Mouse (Mus musculus) limb, embryonic 14.5 days (tissue): ENCODE data around the gene Samd13. TPM values are rescaled to one million over a fixed set of nuclear protein-coding genes. Genes with fewer than 3 reads are reported as not detected.

Experiments
- ATAC-seq: fragments of 200-750 bp; cut with Nextera tagmentation; 2 replicates; pipeline ENCODE4 v1.8.0; 2017; ENCODE audit warnings: low read depth, moderate number of reproducible peaks, moderate TSS enrichment; ENCODE audit not compliant: low FRiP score
- DNase-seq: peaks from one replicate; pipeline ENCODE4 v3.0.0-alpha.2; 2015; ENCODE audit warnings: low spot score
- H3K27ac ChIP-seq: fragments of 300-500 bp; sonication (generic); replicated peaks from 2 replicates; pipeline ENCODE4 v1.5.1; 2014; ENCODE audit warnings: low read depth, mild to moderate bottlenecking, low read length, moderate library complexity, mixed read lengths
- H3K27me3 ChIP-seq: fragments of 300-500 bp; sonication (generic); 2 replicates; pipeline ENCODE4 v1.6.1; 2014; ENCODE audit warnings: low read length, mixed read lengths; ENCODE audit not compliant: control insufficient read depth, insufficient read depth
- H3K36me3 ChIP-seq: fragments of 300-500 bp; sonication (generic); 2 replicates; pipeline ENCODE4 v1.6.1; 2014; ENCODE audit warnings: mild to moderate bottlenecking, low read length, moderate library complexity, mixed read lengths; ENCODE audit not compliant: control insufficient read depth, insufficient read depth
- H3K4me1 ChIP-seq: fragments of 300-500 bp; sonication (generic); 2 replicates; pipeline ENCODE4 v1.6.1; 2014; ENCODE audit warnings: antibody characterized with exemption, low read length, mixed read lengths; ENCODE audit not compliant: control insufficient read depth, insufficient read depth
- H3K4me2 ChIP-seq: fragments of 300-500 bp; sonication (generic); replicated peaks from 2 replicates; pipeline ENCODE4 v1.6.1; 2014; ENCODE audit warnings: low read depth, mild to moderate bottlenecking, low read length, moderate library complexity; ENCODE audit not compliant: severe bottlenecking
- H3K4me3 ChIP-seq: fragments of 300-500 bp; sonication (generic); replicated peaks from 2 replicates; pipeline ENCODE4 v1.5.1; 2014; ENCODE audit warnings: low read length
- H3K9ac ChIP-seq: fragments of 300-500 bp; sonication (generic); 2 replicates; pipeline ENCODE4 v1.6.1; 2014; ENCODE audit warnings: mild to moderate bottlenecking, low read depth, low read length, moderate library complexity; ENCODE audit not compliant: severe bottlenecking
- H3K9me3 ChIP-seq: fragments of 300-500 bp; sonication (generic); 2 replicates; pipeline ENCODE4 v1.6.1; 2016; ENCODE audit warnings: low read length; ENCODE audit not compliant: control insufficient read depth
- POLR2A ChIP-seq: fragments of 200-500 bp; IDR thresholded peaks from 2 replicates; pipeline ENCODE4 v1.8.0; 2012; ENCODE audit warnings: inconsistent platforms, mild to moderate bottlenecking, moderate library complexity, borderline replicate concordance; ENCODE audit not compliant: insufficient read depth, insufficient read length; ENCODE audit errors: extremely low read depth
- WGBS: fragments of 180-500 bp; shearing (Covaris S2); extraction: QIAGEN DNeasy Blood & Tissue Kit; methylation state at CpG from one replicate; pipeline ENCODE4 v1.1.7; 2014; 5-methylcytosine and 5-hydroxymethylcytosine counted together
- polyA plus RNA-seq, 2 experiments: library from polyadenylated mRNA; depleted of rRNA in 1 of 2; stranded (reverse) in 1 of 2; unstranded in 1 of 2; fragments of >200 nt; fragmentation: Nextera tagmentation in 1 of 2; extraction: Ambion mirVana in 1 of 2; gene quantifications; 2 replicates each; pipeline versions ENCODE4 v1.2.1 to v1.2.3; 2012 to 2014

The Samd13 gene
- polyA plus RNA-seq, 2 experiments, result 0.72 to 0.83 TPM

DNA sequence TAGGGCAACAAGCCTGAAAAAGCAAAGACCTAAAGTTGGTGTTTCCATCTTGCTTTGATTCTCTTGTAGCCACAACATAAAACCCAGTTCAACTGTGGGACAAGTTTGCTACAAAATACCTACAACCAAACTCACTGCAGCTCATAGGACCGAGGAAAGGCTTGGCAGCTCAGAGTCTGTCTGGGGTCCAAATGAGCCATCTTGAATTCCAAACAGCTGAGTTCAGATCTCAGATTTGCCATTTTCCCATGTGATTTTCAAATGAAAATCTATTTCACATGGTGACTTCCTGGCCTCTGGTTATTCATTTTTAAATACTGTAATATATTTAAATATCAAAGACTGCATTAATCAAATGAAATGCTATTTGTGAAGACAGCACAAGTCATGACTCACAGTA lies 10.3 kb downstream of the Samd13 start:
- Histone ChIP-seq H3K36me3 (no peaks in the 10 kb centered on the region), H3K4me3 (no peak overlapping the region), H3K9ac (no peak overlapping the region), H3K27me3 (no peaks in the 10 kb centered on the region), H3K9me3 (no peaks in the 10 kb centered on the region), H3K27ac (no peak overlapping the region), H3K4me1 (no peaks in the 10 kb centered on the region), H3K4me2 (no peak overlapping the region)
- TF ChIP-seq POLR2A, result no peak
- ATAC-seq, result no peak
- WGBS, result 87% methylated on average over 1 of the region's 1 CpGs
- no peak for DNase-seq

DNA sequence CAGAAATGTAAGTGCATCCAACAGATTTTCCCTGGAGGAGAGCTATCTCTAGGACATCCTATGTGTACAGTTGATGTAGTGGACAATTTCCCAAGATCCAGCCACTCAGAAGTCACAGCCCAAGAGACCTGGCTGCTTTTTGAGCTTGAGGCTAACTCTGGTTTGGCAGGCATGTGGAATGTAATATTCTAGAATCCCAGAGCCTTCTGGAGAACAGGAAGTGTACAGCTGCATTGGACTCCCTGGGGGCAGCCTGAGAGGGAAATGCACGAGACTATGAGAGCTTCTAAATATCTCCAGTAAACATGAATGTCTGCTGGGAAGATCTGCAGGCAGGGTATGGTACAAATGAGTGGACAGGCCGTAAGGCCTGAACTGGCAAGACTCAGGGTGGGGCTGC lies 14.3 kb downstream of the Samd13 start:
- WGBS, result 45% methylated on average over 2 of the region's 2 CpGs
- Histone ChIP-seq H3K4me1 (no peaks in the 10 kb centered on the region), H3K9ac (no peak overlapping the region), H3K36me3 (no peaks in the 10 kb centered on the region), H3K4me3 (no peak overlapping the region), H3K4me2 (no peak overlapping the region), H3K9me3 (no peaks in the 10 kb centered on the region), H3K27me3 (no peaks in the 10 kb centered on the region), H3K27ac (no peak overlapping the region)
- ATAC-seq, result no peak
- TF ChIP-seq POLR2A, result no peak
- no peak for DNase-seq

DNA sequence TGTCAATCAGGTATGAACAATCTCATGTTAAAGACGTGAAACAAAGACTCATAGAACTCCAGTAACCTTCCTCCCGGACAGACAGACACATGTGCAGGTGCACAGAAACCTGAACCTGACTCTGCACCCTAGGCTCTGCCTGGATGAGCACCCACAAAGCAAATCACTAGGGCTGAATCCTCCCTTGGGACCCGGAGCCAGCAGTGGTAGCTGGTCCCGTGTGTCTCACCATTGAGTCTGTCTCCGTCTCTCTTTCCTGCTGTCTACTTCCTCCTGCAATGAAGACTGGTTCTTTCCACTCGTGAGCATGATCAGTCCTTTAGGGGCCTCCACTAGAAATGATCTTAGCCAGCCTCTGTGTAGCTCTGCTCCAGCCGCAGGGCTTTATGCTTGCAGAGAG lies 23.5 kb downstream of the Samd13 start:
- no peak for ATAC-seq
- no peak overlapping the region for H3K4me3 ChIP-seq
- 82% methylated on average over 7 of the region's 7 CpGs for WGBS

DNA sequence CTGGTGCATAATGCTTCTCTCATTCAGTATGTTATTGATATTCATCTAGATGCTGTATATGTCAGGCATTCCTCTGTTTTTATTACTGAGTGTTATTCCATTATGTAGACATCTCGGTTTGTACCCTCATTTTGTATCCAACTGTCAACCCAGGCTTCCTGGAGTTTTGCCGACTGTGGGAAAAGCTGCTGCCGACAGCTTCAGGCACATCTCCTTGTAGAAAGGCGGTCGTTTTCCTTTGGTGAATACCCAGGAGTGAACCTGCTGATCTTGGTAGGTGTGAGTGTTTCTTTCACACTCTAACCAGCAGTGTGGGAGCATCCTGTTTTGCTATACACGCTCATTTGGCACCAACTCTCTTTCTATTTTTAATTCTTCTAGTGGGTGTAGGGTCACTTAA lies 24.4 kb downstream of the Samd13 start:
- 74% methylated on average over 6 of the region's 6 CpGs for WGBS
- Histone ChIP-seq H3K9ac (no peak overlapping the region), H3K36me3 (no peaks in the 10 kb centered on the region), H3K27me3 (no peaks in the 10 kb centered on the region), H3K4me3 (no peak overlapping the region), H3K9me3 (no peaks in the 10 kb centered on the region), H3K4me1 (no peaks in the 10 kb centered on the region), H3K27ac (no peak overlapping the region), H3K4me2 (no peak overlapping the region)
- ATAC-seq (no peak), DNase-seq (no peak)
- no peak for TF ChIP-seq POLR2A

More for the DNA sequence above, 23.5 kb downstream of the Samd13 start:
- TF ChIP-seq POLR2A, result no peak
- no peak overlapping the region for H3K4me2 ChIP-seq
- no peaks in the 10 kb centered on the region for H3K4me1 ChIP-seq
- no peak overlapping the region for H3K9ac ChIP-seq
- no peaks in the 10 kb centered on the region for H3K9me3 ChIP-seq
- H3K27me3 ChIP-seq, result no peaks in the 10 kb centered on the region
- no peak overlapping the region for H3K27ac ChIP-seq
- no peak for DNase-seq
- H3K36me3 ChIP-seq, result no peaks in the 10 kb centered on the region

DNA sequence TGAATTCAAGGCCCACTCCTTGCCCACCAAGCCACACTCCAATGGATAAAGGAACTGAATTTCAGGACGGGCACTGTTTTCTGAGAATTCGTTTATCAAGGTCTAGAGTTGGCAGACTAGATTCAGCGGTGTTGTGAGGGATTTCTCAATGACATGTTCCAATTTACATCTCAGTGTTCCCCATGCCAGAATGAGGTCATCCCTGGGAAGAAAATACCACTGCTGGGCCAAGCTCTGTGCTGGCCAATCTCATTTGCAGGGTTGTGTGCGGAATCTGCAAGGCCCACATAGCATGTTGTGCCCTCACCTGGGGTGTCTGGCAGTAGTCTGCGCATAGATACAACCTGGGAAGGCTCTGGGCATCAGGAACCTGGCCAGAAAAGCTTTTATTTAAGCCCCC lies 26.1 kb downstream of the Samd13 start:
- H3K4me1 ChIP-seq, result no peaks in the 10 kb centered on the region
- H3K9ac ChIP-seq, result no peak overlapping the region
- no peaks in the 10 kb centered on the region for H3K36me3 ChIP-seq
- no peak overlapping the region for H3K4me2 ChIP-seq
- H3K9me3 ChIP-seq, result no peaks in the 10 kb centered on the region
- TF ChIP-seq POLR2A, result no peak
- no peak overlapping the region for H3K4me3 ChIP-seq
- WGBS, result 93% methylated on average over 5 of the region's 5 CpGs
- DNase-seq (no peak), ATAC-seq (no peak)
- H3K27ac ChIP-seq, result no peak overlapping the region
- H3K27me3 ChIP-seq, result no peaks in the 10 kb centered on the region

DNA sequence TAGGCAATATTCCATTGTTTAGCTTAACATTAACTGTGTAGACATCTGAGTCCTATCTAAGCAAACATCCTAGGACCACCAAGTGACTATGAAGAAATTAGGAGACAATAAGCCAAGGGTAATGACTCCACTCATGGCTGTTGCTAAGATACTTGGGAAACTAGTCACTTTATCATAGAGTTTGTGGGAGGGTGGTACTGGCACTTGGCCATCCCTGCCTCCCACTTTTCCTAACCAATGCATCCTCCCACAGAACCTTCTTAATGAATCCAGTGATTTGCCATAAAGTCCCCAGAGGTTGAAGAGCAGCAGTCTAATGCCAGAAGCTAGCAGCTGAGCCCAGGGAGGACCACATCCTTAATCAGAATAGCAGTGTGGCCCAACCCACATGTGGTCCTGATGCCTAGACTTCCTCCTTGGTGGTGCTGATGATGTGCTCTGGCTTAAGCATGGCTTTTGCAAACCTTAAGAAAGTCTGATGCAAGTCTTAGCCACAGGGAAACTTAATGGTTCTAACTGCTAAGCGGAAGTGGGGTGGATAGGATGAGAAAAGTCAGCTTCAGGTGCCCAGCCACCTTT lies 27.2 kb downstream of the Samd13 start:
- 89% methylated on average over 1 of the region's 1 CpGs for WGBS
- ATAC-seq, result no peak
- Histone ChIP-seq H3K27me3 (no peaks in the 10 kb centered on the region), H3K4me1 (no peaks in the 10 kb centered on the region), H3K9me3 (no peaks in the 10 kb centered on the region), H3K36me3 (no peaks in the 10 kb centered on the region), H3K9ac (no peak overlapping the region), H3K27ac (no peak overlapping the region), H3K4me2 (no peak overlapping the region), H3K4me3 (no peak overlapping the region)
- TF ChIP-seq POLR2A, result no peak
- DNase-seq, result no peak
